Mouse (Mus musculus): ENCODE results near the gene Olfr156. TPM values are rescaled to one million over a fixed set of nuclear protein-coding genes. Genes with fewer than 3 reads are reported as not detected.
"Not testable (repeated sequence)": the region's sequence is repeated elsewhere in the genome, so short reads cannot be mapped to it uniquely, and the experiment has no call there.

Gene Olfr156
- polyA plus RNA-seq, 1 experiment from 2014 or later: not detected

GRCm38 (mm10) chr4:43822896-43823550, 672 bp downstream of the Olfr156 start:
- no peak overlapping the region for H3K4me3 ChIP-seq
- H3K4me1 ChIP-seq: no peaks in the 10 kb centered on the region
- no peaks in the 10 kb centered on the region for H3K9me3 ChIP-seq
- H3K4me2 ChIP-seq: no peak overlapping the region
- no peaks in the 10 kb centered on the region for H3K27me3 ChIP-seq (replicated peaks)
- WGBS: 85% methylated on average over 13 of the region's 13 CpGs
- H3K36me3 ChIP-seq (replicated peaks): no peaks in the 10 kb centered on the region
- no peak for ATAC-seq (replicated peaks)
- H3K27ac ChIP-seq: no peak overlapping the region
- H3K9ac ChIP-seq: no peak overlapping the region

DNA sequence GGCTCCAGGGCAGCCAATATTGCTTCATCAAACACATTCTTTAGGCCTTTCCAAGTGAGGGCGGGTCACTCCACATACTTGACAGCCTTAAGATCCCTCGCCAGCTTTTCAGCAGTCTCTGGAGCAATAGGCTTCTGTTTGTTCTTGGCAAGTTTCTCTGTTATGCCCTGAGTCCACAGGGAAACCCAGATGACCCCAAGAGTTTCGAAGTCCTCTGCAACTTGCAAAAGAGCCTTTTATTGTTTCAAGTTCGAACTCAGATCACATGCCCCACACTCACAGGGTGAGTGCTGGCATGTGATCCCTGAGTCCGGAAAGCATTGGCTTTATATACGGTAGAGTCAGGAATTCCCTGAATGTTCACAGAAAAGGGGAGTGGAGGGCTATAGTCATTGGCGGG, 24.8 kb downstream of the Olfr156 start:
- no peak for ATAC-seq (replicated peaks)
- H3K36me3 ChIP-seq (replicated peaks): no peaks in the 10 kb centered on the region
- no peak overlapping the region for H3K4me3 ChIP-seq
- 85% methylated on average over 7 of the region's 7 CpGs for WGBS
- no peaks in the 10 kb centered on the region for H3K4me1 ChIP-seq
- H3K4me2 ChIP-seq: no peak overlapping the region
- no peak overlapping the region for H3K27ac ChIP-seq
- H3K27me3 ChIP-seq (replicated peaks): no peaks in the 10 kb centered on the region
- peaks cover 4% of the 10 kb centered on the region; the same call in 1 of the 2 replicates for H3K9me3 ChIP-seq
- H3K9ac ChIP-seq: no peak overlapping the region

- H3K4me1 ChIP-seq; H3K4me3 ChIP-seq; H3K36me3 ChIP-seq (replicated peaks); H3K9me3 ChIP-seq; H3K4me2 ChIP-seq; H3K27ac ChIP-seq; H3K27me3 ChIP-seq (replicated peaks); ATAC-seq (replicated peaks); H3K9ac ChIP-seq: not testable (repeated sequence)
- 91% methylated on average over 5 of the region's 5 CpGs for WGBS
Measured at GRCm38 (mm10) chr4:43795844-43796243, 27.9 kb downstream of the Olfr156 start.

- Histone ChIP-seq H3K27me3 (replicated peaks) (no peaks in the 10 kb centered on the region), H3K4me3 (no peak overlapping the region), H3K9ac (no peak overlapping the region), H3K4me2 (no peak overlapping the region), H3K4me1 (no peaks in the 10 kb centered on the region), H3K27ac (no peak overlapping the region), H3K36me3 (replicated peaks) (no peaks in the 10 kb centered on the region), H3K9me3 (no peaks in the 10 kb centered on the region)
- ATAC-seq (replicated peaks): no peak
- WGBS: 70% methylated on average over 6 of the region's 6 CpGs
Measured at GRCm38 (mm10) chr4:43795296-43795695, 28.4 kb downstream of the Olfr156 start.

DNA sequence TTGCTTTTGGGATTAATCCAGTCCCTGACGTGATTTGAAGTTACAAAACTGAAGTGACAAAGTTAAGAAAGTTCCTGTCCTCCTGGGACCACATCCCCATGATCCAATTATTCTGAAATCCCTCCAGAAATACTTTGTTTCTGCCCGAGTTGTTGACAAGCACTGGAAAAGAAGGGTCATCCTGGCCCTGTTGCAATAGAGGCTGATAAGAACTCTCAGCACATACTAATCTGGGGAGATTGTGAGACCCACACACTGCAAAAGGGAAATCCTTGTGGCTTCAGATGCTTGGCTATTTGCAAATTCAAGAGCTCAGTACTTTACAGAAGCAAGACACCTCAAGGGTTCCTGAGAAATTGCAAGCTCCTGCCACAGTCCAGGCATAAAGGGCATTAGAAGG, 51.4 kb downstream of the Olfr156 start:
- Histone ChIP-seq H3K4me2 (no peak overlapping the region), H3K9me3 (no peaks in the 10 kb centered on the region), H3K4me3 (no peak overlapping the region), H3K36me3 (replicated peaks) (no peaks in the 10 kb centered on the region), H3K27me3 (replicated peaks) (no peaks in the 10 kb centered on the region), H3K27ac (no peak overlapping the region), H3K4me1 (no peaks in the 10 kb centered on the region), H3K9ac (no peak overlapping the region)
- no peak for ATAC-seq (replicated peaks)
- 32% methylated on average over 2 of the region's 2 CpGs for WGBS

GRCm38 (mm10) chr4:43771626-43772025, 52.1 kb downstream of the Olfr156 start:
- no peaks in the 10 kb centered on the region for H3K27me3 ChIP-seq (replicated peaks)
- ATAC-seq (replicated peaks): no peak
- H3K36me3 ChIP-seq (replicated peaks): no peaks in the 10 kb centered on the region
- no peak overlapping the region for H3K4me2 ChIP-seq
- no peaks in the 10 kb centered on the region for H3K9me3 ChIP-seq
- no peaks in the 10 kb centered on the region for H3K4me1 ChIP-seq
- H3K9ac ChIP-seq: no peak overlapping the region
- H3K4me3 ChIP-seq: no peak overlapping the region
- no peak overlapping the region for H3K27ac ChIP-seq
- 63% methylated on average over 6 of the region's 6 CpGs for WGBS

DNA sequence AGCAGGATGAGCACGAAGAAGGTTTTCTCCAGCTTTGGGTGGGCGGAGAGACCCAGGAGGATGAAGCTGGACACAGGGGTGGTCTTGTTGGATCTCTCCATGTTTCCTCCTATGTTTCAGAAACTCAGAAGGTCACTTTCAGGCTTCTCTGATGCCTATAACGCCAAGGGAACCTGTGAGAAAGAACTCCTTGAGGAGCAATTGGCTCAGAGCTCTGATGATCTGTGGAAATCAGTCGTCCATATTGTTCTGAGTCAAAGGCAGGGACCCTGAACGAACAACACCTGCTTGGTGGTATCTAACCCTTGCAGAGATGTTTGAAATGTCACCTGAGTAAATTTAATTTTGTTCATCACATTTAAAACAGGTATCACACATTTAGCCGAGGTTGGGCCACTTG, 52.8 kb downstream of the Olfr156 start, which contains the start of gene Olfr159:
Olfr159 (minus strand) TSS at position 101 of the 400 bp plus-strand sequence.
- Histone ChIP-seq H3K4me1 (no peaks in the 10 kb centered on the region), H3K4me3 (no peak within 1 kb of the TSS), H3K4me2 (no peak within 1 kb of the TSS), H3K9me3 (no peaks in the 10 kb centered on the region), H3K36me3 (replicated peaks) (no peaks in the 10 kb centered on the region), H3K27me3 (replicated peaks) (no peaks in the 10 kb centered on the region), H3K27ac (no peak within 1 kb of the TSS), H3K9ac (no peak within 1 kb of the TSS)
- no peak for ATAC-seq (replicated peaks)
- 84% methylated on average over 6 of the region's 6 CpGs for WGBS

Other genes with a start within 250 kb of the Olfr156 start
- gene Rgp1, start 245.2 kb downstream of the Olfr156 start, polyA plus RNA-seq (2015; fragmentation: Nextera tagmentation; extraction: Ambion mirVana): 24.8 and 25.7 TPM in 2 replicates
- gene Gba2, start 245.0 kb downstream of the Olfr156 start, polyA plus RNA-seq (2015; fragmentation: Nextera tagmentation; extraction: Ambion mirVana): 67.9 and 71.0 TPM in 2 replicates
- 1.3 and 1.9 TPM in 2 replicates for gene Msmp, start 239.4 kb downstream of the Olfr156 start, polyA plus RNA-seq (2015; fragmentation: Nextera tagmentation; extraction: Ambion mirVana)
- gene Npr2, start 192.0 kb downstream of the Olfr156 start, polyA plus RNA-seq (2015; fragmentation: Nextera tagmentation; extraction: Ambion mirVana): 12.8 and 16.0 TPM in 2 replicates
- gene Spag8, start 170.3 kb downstream of the Olfr156 start, polyA plus RNA-seq (2015; fragmentation: Nextera tagmentation; extraction: Ambion mirVana): 7.7 and 8.9 TPM in 2 replicates
- gene Hint2, start 167.4 kb downstream of the Olfr156 start, polyA plus RNA-seq (2015; fragmentation: Nextera tagmentation; extraction: Ambion mirVana): 64.9 and 65.5 TPM in 2 replicates
- gene Tmem8b, start 154.9 kb downstream of the Olfr156 start, polyA plus RNA-seq (2015; fragmentation: Nextera tagmentation; extraction: Ambion mirVana): 15.7 and 17.7 TPM in 2 replicates
- gene Fam221b, start 154.8 kb downstream of the Olfr156 start, polyA plus RNA-seq (2015; fragmentation: Nextera tagmentation; extraction: Ambion mirVana): 1.3 and 1.6 TPM in 2 replicates
- not detected in 2 replicates for gene Olfr70, start 123.1 kb downstream of the Olfr156 start, polyA plus RNA-seq (2015; fragmentation: Nextera tagmentation; extraction: Ambion mirVana)
- 0.13 TPM in 1 of 2 replicates, not detected in the other for gene Olfr71, start 113.6 kb downstream of the Olfr156 start, polyA plus RNA-seq (2015; fragmentation: Nextera tagmentation; extraction: Ambion mirVana)
- gene Hrct1, start 96.7 kb downstream of the Olfr156 start, polyA plus RNA-seq (2015; fragmentation: Nextera tagmentation; extraction: Ambion mirVana): 0.50 and 0.61 TPM in 2 replicates
- gene Spaar, start 93.9 kb downstream of the Olfr156 start, polyA plus RNA-seq (2015; fragmentation: Nextera tagmentation; extraction: Ambion mirVana): 0.06 TPM in 1 of 2 replicates, not detected in the other
- not detected in 2 replicates for gene Olfr159, start 52.9 kb downstream of the Olfr156 start, polyA plus RNA-seq (2015; fragmentation: Nextera tagmentation; extraction: Ambion mirVana)
- gene Olfr157, start 16.3 kb upstream of the Olfr156 start, polyA plus RNA-seq (2015; fragmentation: Nextera tagmentation; extraction: Ambion mirVana): not detected in 2 replicates
- not detected in 2 replicates for gene Olfr155, start 27.7 kb upstream of the Olfr156 start, polyA plus RNA-seq (2015; fragmentation: Nextera tagmentation; extraction: Ambion mirVana)
- gene Reck, start 51.6 kb upstream of the Olfr156 start, polyA plus RNA-seq (2015; fragmentation: Nextera tagmentation; extraction: Ambion mirVana): 6.7 and 7.0 TPM in 2 replicates
- 28.6 and 29.2 TPM in 2 replicates for gene Glipr2, start 133.5 kb upstream of the Olfr156 start, polyA plus RNA-seq (2015; fragmentation: Nextera tagmentation; extraction: Ambion mirVana)
- not detected in 2 replicates for gene Ccin, start 159.6 kb upstream of the Olfr156 start, polyA plus RNA-seq (2015; fragmentation: Nextera tagmentation; extraction: Ambion mirVana)
- gene Clta, start 180.6 kb upstream of the Olfr156 start, polyA plus RNA-seq (2015; fragmentation: Nextera tagmentation; extraction: Ambion mirVana): 331 and 334 TPM in 2 replicates

Data from midbrain, embryonic 15.5 days (tissue).